Mouse (Mus musculus): ENCODE data around the gene Zfp598. TPM values are rescaled to one million over a fixed set of nuclear protein-coding genes. Genes with fewer than 3 reads are reported as not detected.

Gene Zfp598
- polyA plus RNA-seq, 1 experiment from 2014 or later: 24.7 TPM

DNA sequence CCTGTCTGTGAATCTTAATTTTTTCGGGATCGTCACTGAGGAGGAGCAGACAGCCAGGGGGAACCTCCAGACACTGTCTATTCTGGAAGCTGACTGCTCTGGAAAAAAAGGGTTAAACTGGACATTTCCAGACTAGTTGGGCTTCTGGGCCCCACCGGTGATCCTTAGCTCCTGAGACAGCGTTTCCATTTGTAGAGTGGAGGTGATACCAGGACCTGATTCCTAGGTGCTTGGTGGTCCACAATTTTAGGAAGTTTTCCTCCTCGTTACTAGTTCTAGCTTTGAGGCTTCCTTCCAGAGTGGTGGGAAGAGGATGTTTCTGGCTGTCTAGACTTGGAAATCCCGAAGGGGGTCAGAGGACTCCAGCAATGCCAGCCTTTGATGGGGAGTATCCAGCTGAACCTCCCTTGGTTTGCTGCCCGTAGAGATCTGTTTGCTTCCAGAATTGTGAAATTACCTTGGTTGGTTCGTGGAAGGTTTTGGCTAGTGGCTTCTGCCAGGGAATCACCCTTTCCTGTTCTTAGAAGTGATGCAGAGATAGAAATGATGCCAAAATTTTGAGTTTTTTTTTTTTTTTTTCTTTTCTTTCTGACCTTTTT, 858 bp downstream of the Zfp598 start:
- Histone ChIP-seq H3K9ac (peak overlapping the region; percentile 98), H3K27me3 (no peaks in the 10 kb centered on the region), H3K4me1 (peaks cover 42% of the 10 kb centered on the region), H3K27ac (peak overlapping the region; percentile 83), H3K9me3 (no peaks in the 10 kb centered on the region), H3K36me3 (0 out of 2 replicates have a peak, but pooled peaks cover 8% of the 10 kb centered on the region), H3K4me2 (replicated peaks) (peak overlapping the region; percentile 94), H3K4me3 (peak overlapping the region; percentile 97)
- 13% methylated on average over 8 of the region's 8 CpGs for WGBS
- no peak for ATAC-seq (ENCODE audit: low FRiP score, low read depth)

- H3K27ac ChIP-seq: no peak overlapping the region
- no peaks in the 10 kb centered on the region for H3K9me3 ChIP-seq
- H3K9ac ChIP-seq: peak overlapping the region; percentile 98
- H3K4me3 ChIP-seq: peak overlapping the region; percentile 97
- WGBS: 70% methylated on average over 5 of the region's 5 CpGs
- H3K27me3 ChIP-seq: no peaks in the 10 kb centered on the region
- H3K4me1 ChIP-seq: peaks cover 42% of the 10 kb centered on the region
- peak overlapping the region; percentile 94 for H3K4me2 ChIP-seq (replicated peaks)
- ATAC-seq (ENCODE audit: low FRiP score, low read depth): no peak
- H3K36me3 ChIP-seq: peaks cover 8% of the 10 kb centered on the region; the same call in 1 of the 2 replicates
Measured at GRCm38 (mm10) chr17:24671346-24671745, 1.9 kb downstream of the Zfp598 start.

DNA sequence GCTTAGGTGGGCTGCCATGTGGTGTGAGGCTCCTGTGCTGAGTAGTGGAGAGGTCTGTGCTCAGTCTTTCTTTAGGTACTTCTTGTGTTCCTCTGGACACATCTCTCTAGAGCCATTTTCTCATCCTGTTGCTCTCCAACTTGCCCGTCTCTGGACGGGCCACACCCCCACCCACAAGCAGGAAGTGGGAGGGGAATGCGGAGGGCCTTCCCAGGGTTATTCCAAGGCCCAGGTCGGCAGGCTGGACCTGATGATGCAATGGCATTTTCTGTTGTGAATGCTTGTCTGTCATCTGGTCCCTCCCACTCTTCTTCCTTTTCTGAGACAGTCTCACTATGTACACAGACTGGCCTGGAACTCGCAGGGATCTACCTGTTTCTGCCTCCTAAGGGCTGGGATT, 2.7 kb downstream of the Zfp598 start:
- H3K27ac ChIP-seq: no peak overlapping the region
- no peaks in the 10 kb centered on the region for H3K27me3 ChIP-seq
- peaks cover 42% of the 10 kb centered on the region for H3K4me1 ChIP-seq
- no peak for ATAC-seq (ENCODE audit: low FRiP score, low read depth)
- peak overlapping the region; percentile 94 for H3K4me2 ChIP-seq (replicated peaks)
- H3K9me3 ChIP-seq: no peaks in the 10 kb centered on the region
- 0 out of 2 replicates have a peak overlapping the region, but pooled peaks have one; percentile 43 for H3K9ac ChIP-seq
- 22% methylated on average over 5 of the region's 5 CpGs for WGBS
- H3K36me3 ChIP-seq: peaks cover 16% of the 10 kb centered on the region
- H3K4me3 ChIP-seq: no peak overlapping the region

DNA sequence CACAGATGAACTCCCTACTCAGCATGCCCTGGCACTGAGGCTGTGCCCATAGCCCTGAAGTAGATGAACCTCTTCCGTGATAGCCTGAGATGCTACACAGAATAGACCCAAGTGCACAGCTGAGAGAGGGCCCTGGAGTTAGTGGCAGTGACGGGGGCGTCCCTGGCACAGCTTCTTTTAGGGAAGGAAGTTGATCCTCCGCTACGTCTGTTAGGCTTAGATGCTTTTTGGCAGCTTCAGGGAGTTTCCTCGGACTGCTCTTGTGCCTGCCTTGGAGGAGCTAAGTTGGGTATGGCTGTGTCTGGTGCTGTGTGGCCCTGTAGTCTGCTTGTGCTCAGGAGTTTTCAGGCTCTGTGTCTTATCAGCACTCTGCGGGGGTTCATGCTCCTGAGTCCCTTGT, 4.8 kb downstream of the Zfp598 start:
- no peaks in the 10 kb centered on the region for H3K27me3 ChIP-seq
- no peak overlapping the region for H3K4me2 ChIP-seq (replicated peaks)
- H3K4me1 ChIP-seq: peaks cover 34% of the 10 kb centered on the region
- no peak overlapping the region for H3K27ac ChIP-seq
- no peaks in the 10 kb centered on the region for H3K9me3 ChIP-seq
- H3K36me3 ChIP-seq: peaks cover 38% of the 10 kb centered on the region
- 84% methylated on average over 7 of the region's 7 CpGs for WGBS
- peak overlapping the region; percentile 53; the same call in 1 of the 2 replicates for H3K9ac ChIP-seq
- H3K4me3 ChIP-seq: no peak overlapping the region
- ATAC-seq (ENCODE audit: low FRiP score, low read depth): no peak

GRCm38 (mm10) chr17:24676187-24676586, 6.7 kb downstream of the Zfp598 start:
- Histone ChIP-seq H3K27ac (no peak overlapping the region), H3K9me3 (no peaks in the 10 kb centered on the region), H3K27me3 (no peaks in the 10 kb centered on the region), H3K4me3 (no peak overlapping the region), H3K36me3 (peaks cover 57% of the 10 kb centered on the region), H3K4me2 (replicated peaks) (no peak overlapping the region), H3K4me1 (peaks cover 24% of the 10 kb centered on the region), H3K9ac (0 out of 2 replicates have a peak overlapping the region, but pooled peaks have one; percentile 35)
- no peak for ATAC-seq (ENCODE audit: low FRiP score, low read depth)
- WGBS: 71% methylated on average over 2 of the region's 2 CpGs

DNA sequence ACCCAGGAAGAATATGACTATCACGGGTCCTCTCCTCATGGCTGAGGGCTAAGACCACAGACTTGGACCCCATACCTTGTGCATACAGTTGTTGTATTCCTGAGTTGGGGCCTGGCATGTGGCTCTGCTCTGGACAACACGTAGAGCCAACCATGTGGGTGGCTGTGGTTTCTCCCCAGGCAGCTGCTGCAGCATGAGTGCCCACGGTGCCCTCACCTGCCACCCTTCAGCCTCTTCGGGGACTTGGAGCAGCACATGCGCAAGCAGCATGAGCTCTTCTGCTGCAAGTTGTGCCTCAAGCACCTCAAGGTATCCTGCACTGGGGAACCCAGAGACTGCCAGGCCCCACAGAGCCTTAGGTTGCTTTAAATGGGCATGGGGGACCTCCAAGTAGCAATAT, 7.4 kb downstream of the Zfp598 start:
- 93% methylated on average over 5 of the region's 5 CpGs for WGBS
- peaks cover 17% of the 10 kb centered on the region for H3K4me1 ChIP-seq
- no peak overlapping the region for H3K4me2 ChIP-seq (replicated peaks)
- peaks cover 64% of the 10 kb centered on the region for H3K36me3 ChIP-seq
- H3K4me3 ChIP-seq: no peak overlapping the region
- no peaks in the 10 kb centered on the region for H3K27me3 ChIP-seq
- ATAC-seq (ENCODE audit: low FRiP score, low read depth): no peak
- H3K9ac ChIP-seq: no peak overlapping the region
- no peaks in the 10 kb centered on the region for H3K9me3 ChIP-seq
- no peak overlapping the region for H3K27ac ChIP-seq

GRCm38 (mm10) chr17:24677500-24678080, 8.1 kb downstream of the Zfp598 start:
- no peak; the same call in 1 of the 2 replicates for ATAC-seq (ENCODE audit: low FRiP score, low read depth)
- no peak overlapping the region for H3K4me2 ChIP-seq (replicated peaks)
- no peaks in the 10 kb centered on the region for H3K27me3 ChIP-seq
- H3K9me3 ChIP-seq: no peaks in the 10 kb centered on the region
- H3K27ac ChIP-seq: no peak overlapping the region
- no peak overlapping the region for H3K9ac ChIP-seq
- H3K4me1 ChIP-seq: 0 out of 2 replicates have a peak, but pooled peaks cover 10% of the 10 kb centered on the region
- peaks cover 71% of the 10 kb centered on the region for H3K36me3 ChIP-seq
- WGBS: 86% methylated on average over 24 of the region's 24 CpGs
- H3K4me3 ChIP-seq: no peak overlapping the region

- Histone ChIP-seq H3K4me3 (peak overlapping the region; percentile 10; the same call in 1 of the 2 replicates), H3K27ac (no peak overlapping the region), H3K9ac (no peak overlapping the region), H3K4me1 (peaks cover 20% of the 10 kb centered on the region), H3K9me3 (no peaks in the 10 kb centered on the region), H3K36me3 (peaks cover 11% of the 10 kb centered on the region), H3K27me3 (peaks cover 52% of the 10 kb centered on the region), H3K4me2 (replicated peaks) (peak overlapping the region; percentile 39)
- 22% methylated on average over 16 of the region's 16 CpGs for WGBS
- ATAC-seq (ENCODE audit: low FRiP score, low read depth): no peak
Measured at GRCm38 (mm10) chr17:24686514-24686913, 17.0 kb downstream of the Zfp598 start.

GRCm38 (mm10) chr17:24687146-24687595, 17.7 kb downstream of the Zfp598 start:
- peaks cover 55% of the 10 kb centered on the region for H3K27me3 ChIP-seq
- under 1% methylated on average over 25 of the region's 25 CpGs for WGBS
- ATAC-seq (ENCODE audit: low FRiP score, low read depth): peak; percentile 60; the same call in 1 of the 2 replicates
- peak overlapping the region; percentile 34 for H3K4me3 ChIP-seq
- peak overlapping the region; percentile 62 for H3K4me2 ChIP-seq (replicated peaks)
- no peak overlapping the region for H3K27ac ChIP-seq
- peaks cover 7% of the 10 kb centered on the region for H3K36me3 ChIP-seq
- peaks cover 20% of the 10 kb centered on the region for H3K4me1 ChIP-seq
- H3K9ac ChIP-seq: peak overlapping the region; percentile 55
- H3K9me3 ChIP-seq: no peaks in the 10 kb centered on the region

- Histone ChIP-seq H3K4me2 (replicated peaks) (peak overlapping the region; percentile 62), H3K9me3 (no peaks in the 10 kb centered on the region), H3K27me3 (peaks cover 59% of the 10 kb centered on the region), H3K9ac (peak overlapping the region; percentile 55), H3K4me3 (peak overlapping the region; percentile 34), H3K36me3 (peaks cover 7% of the 10 kb centered on the region), H3K27ac (no peak overlapping the region), H3K4me1 (peaks cover 20% of the 10 kb centered on the region)
- ATAC-seq (ENCODE audit: low FRiP score, low read depth): no peak
- WGBS: 17% methylated on average over 23 of the region's 23 CpGs
Measured at GRCm38 (mm10) chr17:24687599-24687998, 18.1 kb downstream of the Zfp598 start.

DNA sequence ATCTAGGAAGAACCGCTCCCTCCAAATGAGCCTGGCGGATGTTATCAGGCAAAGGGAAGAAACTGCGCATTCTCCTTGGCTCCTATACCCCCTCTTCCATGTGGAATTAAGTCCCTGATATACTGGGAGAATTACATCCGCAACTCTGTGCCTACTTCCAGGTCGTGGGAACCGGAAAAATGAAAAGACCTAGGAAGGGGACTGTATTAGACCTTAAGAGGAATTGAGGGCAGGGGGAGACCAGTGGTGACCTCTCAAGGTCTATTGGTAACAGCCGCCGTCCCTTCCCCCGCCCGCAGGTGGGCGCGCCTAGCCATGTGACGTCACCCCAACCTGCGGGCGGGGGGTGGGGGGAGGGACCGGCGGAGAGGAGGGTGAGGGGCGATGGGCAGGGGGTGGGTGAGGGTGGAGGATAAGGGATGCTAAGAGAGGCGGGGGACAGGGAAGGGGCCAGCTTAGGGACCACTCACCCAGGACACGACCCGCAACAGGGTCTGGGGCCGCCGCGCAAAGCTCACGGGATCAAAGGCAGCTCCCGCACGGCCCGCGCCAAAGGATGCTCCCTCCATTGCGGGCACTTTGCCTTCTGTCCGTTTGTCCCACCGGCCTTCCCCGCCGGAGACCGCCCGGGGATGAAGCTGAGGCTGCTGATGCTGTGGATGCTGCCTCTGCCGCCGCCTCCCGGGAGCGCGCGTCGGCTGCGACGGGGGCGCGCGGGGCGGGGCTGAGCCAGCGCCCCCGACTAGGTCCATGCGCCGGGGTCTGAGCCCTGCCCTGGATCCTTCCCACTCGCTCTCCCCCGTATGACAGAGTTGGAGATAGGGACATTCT, 20.0 kb downstream of the Zfp598 start, which contains the start of gene Syngr3:
TSS of gene Syngr3 (minus strand) at position 705 of the 831 bp plus-strand sequence.
- Histone ChIP-seq H3K36me3 (peaks cover 19% of the 10 kb centered on the region), H3K4me3 (peak within 1 kb of the TSS; percentile 67), H3K4me1 (peaks cover 23% of the 10 kb centered on the region), H3K9me3 (no peaks in the 10 kb centered on the region), H3K27ac (no peak within 1 kb of the TSS), H3K9ac (peak within 1 kb of the TSS; percentile 76), H3K27me3 (peaks cover 60% of the 10 kb centered on the region), H3K4me2 (replicated peaks) (peak within 1 kb of the TSS; percentile 92)
- 1% methylated on average over 51 of the region's 55 CpGs for WGBS
- no peak for ATAC-seq (ENCODE audit: low FRiP score, low read depth)

- Histone ChIP-seq H3K4me2 (replicated peaks) (no peak overlapping the region), H3K4me1 (peaks cover 34% of the 10 kb centered on the region), H3K27me3 (peaks cover 47% of the 10 kb centered on the region), H3K27ac (no peak overlapping the region), H3K36me3 (peaks cover 19% of the 10 kb centered on the region), H3K9ac (no peak overlapping the region), H3K9me3 (no peaks in the 10 kb centered on the region), H3K4me3 (no peak overlapping the region)
- WGBS: 81% methylated on average over 5 of the region's 5 CpGs
- ATAC-seq (ENCODE audit: low FRiP score, low read depth): no peak
Measured at GRCm38 (mm10) chr17:24692385-24692784, 22.9 kb downstream of the Zfp598 start.

All from limb, embryonic 13.5 days (tissue).